Mouse (Mus musculus): ENCODE measurements around the gene Tef.

The Tef gene

DNA sequence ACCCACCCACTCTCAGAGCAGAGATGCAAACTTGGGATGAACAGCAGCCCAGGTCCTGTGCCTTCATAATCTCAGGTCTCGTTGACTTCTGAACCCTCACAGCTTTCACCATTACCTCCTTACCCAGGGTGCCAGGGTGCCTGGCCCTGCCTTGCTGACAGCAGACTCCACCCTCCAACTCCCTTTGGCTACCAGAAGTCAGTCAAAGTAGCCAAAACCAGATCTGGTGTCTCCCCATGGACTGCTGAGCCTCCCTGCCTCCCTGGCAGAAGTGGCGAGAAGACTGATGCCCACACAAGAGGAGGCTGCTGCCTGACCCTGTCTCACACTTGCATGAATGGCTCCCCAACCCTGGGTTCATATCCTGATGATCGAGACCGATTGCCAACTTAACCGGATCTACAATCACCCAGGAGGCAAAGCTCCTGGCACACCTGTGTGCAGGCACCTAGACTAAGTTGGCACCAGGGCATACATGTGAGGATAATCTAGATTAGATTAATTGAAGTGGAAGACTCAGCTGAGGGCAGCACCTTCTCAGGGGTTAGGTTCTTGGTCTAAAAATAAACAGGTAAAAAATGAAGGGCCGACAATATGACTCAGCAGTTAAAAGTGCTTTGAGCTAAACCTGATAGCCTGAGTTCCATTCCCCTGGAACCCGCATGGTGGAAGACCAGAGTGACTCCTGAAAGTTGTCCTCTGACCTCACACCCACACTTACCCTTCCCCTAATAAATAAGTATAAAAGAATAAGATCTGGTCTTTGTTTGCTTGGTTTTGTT, 26.4 kb downstream of the Tef start:
- in situ Hi-C loops (cut with MboI, MseI) = no loop called here

DNA sequence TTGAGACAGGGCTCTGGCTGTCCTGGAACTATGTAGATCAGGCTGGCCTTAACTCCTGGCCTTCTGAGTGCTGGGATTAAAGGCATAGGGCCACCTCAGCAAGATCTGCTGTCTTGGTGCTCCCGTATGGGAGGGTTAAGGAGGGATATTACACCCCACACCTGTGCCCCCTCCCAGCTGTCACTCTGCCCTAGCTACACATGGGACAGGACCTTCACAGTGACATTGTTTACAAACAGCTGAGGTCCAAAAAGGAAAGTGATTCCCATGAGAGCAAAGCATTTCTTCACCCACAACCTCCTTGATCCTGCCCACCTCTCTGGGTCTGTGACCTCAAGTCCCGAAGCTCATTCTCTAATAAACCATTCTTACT, 27.0 kb downstream of the Tef start:
- in situ Hi-C loops (cut with MboI, MseI) = no loop called here

DNA sequence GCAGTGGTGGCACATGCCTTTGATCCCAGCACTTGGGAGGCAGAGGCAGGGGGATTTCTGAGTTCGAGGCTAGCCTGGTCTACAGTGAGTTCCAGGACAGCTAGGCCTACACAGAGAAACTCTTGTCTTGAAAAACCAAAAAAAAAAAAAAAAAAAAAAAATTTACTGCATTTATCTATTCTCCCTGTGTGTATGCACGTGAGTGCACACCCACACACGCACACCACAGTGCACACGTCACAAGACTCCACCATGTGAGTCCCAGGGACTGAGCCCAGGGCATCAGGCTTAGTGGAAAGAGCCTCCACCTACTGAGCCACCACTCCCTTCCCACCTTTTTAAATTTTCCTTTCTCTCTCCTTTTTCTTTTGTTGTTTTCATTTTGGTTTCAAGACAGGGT, 28.3 kb downstream of the Tef start:
- in situ Hi-C loops (cut with MboI, MseI) = loop anchor here (5.0 kb wide), 1 partner anchor 77 kb away; no protein-coding TSS in a partner anchor

DNA sequence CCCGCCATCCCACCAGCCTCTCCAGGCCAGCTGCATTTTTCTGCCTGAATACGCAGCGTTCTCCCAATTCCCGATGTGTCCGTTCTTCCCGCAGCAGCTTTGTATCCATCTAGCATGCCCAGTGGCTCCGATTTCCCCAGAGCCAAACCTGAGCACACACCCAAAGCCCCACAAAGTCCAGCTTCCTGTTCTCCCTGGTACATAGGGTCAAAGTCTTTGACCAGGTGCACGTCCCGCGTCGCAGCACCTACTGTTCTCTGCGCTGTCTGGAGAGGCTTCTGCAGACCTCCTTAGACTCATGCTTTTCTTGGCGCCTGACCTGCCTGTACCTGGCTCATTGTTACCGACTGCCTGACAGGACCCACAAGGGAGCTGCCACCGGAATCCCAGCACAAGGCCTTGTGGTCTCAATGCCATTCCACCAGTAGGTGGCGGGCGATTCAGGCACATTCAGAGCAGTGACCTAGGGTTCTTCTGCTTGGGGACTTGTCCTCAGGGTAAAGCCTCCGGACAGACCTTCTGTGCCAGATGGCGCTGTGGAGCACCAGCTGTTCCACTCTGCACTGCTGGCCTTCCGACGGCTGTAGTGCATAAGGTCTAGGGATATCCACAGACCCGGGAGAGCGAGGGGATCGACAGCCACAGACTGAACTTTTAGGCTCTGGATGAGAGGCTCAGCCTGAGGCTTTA, 29.1 kb downstream of the Tef start:
- in situ Hi-C loops (cut with MboI, MseI) = loop anchor here (5.0 kb wide), 1 partner anchor 76 kb away; no protein-coding TSS in a partner anchor

DNA sequence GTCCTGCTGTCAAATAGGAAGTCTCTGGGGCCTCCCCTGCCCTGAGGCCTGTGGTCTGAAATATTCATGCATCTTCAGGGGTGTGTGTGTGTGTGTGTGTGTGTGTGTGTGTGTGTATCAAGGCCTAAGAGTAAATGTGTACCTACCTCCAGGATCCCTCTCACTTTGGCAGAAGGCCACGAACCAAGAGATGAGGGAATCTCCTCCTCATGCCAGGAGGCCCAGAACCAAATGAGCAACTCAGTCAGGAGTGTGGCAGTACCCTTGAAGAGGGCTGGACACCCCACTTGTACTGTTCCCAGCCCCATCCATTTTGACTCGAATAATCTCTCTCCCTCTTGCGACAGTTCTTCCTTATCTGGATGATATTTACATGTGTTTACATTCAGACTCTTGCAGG, 30.0 kb downstream of the Tef start:
- in situ Hi-C loops (cut with MboI, MseI) = loop anchor here (5.0 kb wide), 1 partner anchor 75 kb away; no protein-coding TSS in a partner anchor

DNA sequence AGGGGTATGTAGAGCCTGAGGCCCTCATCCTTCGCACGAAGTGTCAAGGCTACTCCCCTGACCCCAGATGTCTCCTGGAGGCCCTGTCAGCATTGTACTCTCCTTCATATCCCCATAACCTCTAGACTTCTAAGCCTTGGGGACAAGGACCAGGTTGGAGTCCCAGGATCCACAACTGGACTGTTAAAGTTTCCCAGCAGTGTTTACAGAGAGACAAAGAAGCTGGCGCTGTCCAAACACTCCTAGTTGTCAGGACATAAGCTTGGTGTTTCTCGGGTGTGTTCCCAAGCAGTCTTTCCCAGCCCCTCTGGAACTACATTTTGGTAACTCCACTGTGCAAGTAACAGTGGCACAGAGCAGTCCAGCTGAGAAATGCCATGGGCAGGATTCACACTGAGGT, 31.3 kb downstream of the Tef start:
- in situ Hi-C loops (cut with MboI, MseI) = loop anchor here (5.0 kb wide), 1 partner anchor 74 kb away; no protein-coding TSS in a partner anchor

DNA sequence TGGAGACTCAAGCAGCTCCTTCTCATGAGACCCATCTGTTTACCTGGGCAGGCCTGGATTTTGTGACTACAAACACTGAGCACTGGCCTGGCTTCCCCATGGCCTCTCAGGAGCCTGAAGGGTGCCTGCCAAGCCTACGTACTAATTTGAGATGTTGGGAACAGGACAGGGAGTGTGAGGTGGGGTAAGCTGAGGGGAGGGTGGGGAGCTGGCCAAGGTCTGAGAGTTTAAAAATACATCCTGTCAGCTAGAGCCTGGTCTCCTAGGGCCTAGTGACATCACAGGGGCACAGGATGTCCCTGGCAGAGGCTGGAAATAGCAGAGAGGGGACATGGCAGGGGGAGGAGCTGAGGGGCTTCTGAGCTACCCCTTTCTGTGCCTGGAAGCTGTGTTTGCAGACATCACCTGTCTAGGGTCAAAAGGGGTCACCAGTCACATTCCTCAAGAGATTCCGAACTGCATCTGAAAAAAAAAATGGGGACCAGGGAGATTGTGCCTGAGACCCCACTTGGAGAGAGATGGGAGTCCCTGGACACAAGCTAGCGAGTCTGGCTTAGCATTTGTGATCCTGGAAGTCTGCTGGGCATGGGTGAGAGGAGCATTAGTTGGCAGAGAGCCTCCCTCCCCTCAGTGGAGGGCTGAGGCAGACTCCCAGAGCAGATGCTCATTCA, 32.1 kb downstream of the Tef start:
- in situ Hi-C loops (cut with MboI, MseI) = loop anchor here (5.0 kb wide), 1 partner anchor 73 kb away; no protein-coding TSS in a partner anchor

DNA sequence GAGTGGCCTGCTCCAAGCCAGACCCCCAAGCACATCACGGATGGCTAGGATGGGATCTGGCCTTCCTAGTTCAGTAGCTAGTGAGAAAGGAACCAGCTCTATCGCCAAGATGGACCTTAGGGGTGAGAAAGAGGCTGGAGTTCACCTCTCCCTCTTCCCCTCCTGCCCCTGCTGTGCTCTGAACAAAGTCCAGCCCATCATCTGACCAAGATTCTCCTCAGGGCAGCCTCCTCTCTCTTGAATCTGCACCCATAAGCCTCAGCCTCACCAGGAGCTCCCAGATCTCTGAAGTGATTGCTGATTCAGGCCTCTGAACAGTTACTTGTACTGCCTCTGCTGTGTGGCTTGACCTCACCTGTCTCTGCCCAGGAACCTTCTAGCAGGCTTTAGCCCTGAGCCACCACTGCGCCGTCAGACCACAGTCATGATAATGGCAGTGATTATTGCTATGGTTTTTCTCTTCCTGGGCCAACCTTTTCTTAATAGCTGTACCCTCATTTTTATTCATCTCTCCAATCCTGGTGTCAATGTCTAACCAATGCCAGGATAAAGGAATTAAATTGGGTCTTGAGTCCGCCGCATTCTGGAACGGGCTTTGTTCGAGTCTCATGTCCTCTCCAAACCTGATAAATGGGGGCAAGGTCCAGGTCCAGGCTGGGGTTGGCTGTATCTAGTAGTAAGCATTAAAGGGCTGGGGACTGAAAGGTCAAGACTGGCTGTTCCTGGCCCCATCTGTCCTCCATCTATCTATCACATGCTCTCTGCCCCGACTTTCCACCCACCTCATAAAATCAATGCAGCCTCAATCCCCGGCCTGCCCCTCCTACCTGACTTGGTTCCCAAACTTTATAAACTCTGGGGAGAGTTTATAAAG, 33.0 kb downstream of the Tef start:
- in situ Hi-C loops (cut with MboI, MseI) = no loop called here

DNA sequence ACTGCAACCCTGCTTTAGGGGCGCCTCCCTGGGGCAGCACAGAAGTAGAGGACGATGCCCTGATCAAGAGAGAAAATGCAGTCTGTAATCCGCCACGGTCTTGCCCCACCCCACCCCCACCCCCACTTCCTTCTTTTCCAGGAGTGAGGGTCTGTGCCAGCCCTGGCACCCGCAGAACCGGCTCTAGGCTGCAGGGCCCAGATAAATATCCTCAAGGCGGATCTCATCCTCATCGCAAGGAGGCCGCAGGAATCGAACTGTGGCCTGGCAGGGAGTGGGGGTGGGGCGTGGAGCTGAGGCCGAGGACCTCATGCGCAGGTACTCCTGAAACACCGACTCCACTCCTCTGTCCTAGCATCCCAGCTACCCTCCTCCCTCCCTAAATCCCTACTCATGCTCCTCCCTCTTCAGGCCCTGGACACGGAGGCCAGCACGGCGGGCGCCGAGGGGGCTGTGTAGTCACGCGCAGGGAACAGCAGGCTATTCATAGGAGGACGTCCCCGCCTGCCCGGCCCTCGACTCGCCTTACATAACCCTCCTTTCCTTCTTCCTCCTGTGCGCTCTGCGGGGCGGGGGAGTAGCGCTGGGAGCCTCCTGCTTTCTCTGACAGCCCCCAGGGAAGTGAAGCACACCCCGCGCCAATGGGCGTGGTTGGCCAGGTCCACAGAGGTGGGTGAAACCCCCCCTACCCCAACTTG, 34.1 kb downstream of the Tef start:
- in situ Hi-C loops (cut with MboI, MseI) = no loop called here

DNA sequence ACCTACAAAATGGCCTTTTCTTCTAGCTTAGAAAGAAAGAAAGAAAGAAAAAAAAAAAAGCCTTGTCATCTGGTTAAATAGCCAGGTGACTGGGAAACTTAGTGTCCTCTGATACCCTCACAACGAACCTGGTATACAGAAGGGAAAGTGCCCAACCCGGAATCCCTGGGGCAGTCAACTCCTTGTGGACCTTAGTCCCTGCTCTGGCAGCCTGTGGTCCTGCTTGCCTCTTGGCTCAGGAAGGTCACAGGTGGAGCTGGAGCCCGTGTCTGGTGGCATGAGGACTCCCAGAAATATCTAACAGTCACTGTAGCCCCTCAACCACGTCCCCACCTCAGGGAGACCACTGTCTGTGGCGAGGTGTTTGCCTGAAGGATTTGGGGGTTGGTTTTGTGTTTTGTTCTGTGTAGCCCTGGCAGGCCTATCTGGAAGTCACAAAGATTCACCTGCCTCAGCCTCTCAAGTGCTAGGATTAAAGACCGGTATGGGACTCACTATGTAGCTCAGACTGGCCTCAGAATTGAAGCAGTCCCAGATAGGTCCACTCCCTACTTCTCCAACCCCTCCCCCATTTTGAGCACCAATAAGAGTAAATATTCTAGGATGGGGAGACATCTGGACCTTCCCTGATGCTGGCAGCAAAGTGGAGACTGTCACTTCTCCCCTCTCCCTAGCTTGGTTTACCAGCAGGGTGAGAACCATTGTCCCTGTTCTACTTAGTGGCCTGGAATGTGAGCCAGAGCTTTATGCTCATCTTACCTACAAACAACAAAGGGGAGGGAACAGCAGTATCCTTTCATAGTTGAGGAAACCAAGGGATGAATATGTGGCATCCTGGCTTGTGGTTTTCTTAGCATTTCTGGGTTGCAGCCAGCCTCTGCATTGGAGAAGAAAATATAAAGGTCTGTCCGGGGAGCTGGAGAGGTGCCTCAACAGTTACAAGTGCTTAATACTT, 35.0 kb downstream of the Tef start:
- in situ Hi-C loops (cut with MboI, MseI) = no loop called here

DNA sequence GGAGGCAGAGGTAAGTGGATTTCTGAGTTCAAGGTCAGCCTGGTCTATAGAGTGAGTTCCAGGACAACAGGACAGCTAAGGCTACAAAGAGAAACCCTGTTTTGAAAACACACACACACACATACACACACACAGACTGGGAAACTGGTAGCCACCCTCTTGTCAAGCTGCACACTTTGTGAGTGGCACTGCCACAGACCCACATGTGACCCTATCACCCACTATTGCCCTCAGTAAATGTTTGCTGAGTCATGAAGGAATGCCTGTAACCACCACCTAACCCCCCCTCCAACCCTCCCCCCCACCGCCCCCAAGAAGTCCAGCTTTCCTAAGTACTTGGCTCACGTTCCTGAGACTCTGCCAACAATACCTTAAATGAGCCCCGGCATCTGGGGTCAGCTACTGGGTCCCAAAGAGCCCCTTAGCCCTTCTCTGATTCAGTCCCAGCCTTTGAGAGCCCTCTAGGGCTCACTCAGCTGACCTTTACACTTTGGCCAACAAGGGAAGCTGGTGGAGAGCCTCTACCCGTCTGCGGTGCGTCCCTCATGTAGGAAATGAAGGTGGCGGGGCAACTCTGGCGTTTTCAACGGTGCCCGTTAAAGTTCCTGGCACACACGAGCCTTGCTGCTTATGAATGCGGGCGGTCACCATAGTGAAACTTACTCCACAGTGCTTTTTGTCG, 36.5 kb downstream of the Tef start:
- in situ Hi-C loops (cut with MboI, MseI) = no loop called here

DNA sequence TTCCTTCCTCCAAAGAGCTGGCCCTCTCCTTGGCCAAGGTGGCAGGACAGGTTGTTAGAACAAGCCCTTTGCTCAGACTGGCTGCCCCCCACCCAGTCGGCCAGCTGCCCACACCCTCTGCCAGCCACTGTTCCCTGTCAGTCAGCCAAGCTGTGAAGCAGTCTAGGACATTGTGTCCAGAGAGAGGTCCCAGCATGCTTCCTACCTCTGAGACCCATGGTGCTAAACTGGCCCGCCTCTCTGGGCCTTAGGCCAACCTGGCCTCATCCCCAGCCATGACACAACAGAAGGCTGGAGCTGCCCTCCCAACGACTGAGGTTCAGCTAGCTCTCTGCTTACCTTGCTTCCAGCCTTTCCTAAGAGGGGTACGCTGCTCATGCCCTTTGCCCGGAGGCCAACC, 37.4 kb downstream of the Tef start:
- in situ Hi-C loops (cut with MboI, MseI) = no loop called here

DNA sequence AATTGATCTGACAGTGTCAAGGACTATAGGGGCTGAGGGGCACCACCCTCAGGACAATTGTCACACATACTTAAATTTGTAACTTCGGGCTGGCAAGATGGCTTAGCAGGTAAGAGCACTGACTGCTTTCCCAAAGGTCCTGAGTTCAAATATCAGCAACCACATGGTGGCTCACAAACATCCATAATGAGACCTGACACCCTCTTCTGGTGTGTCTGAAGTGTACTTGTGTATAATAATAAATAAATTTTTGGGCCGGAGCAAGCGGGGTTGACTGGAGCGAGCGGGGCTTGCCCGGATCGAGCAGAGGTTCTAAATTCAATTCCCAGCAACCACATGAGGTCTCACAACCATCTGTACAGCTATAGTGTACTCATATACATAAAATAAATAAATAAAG, 38.1 kb downstream of the Tef start:
- in situ Hi-C loops (cut with MboI, MseI) = no loop called here

DNA sequence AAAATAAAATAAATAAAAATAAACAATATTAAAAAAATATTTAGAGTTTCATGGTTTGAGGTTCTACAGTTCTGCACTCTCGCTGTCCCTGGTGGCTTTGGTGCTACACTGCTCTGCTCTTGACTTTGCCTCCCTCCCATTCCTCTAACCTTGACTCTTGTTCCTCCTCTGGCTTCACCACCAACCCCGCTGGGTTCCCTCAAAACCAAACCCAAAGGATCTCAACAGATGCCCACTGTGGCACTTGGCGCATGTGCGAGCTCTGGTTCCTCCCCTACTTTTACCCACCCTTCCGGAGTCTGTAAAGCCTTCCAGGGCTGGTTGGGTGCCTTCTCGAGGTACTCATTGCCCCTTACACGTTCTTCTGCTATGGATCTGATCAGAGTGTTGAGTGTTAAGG, 40.1 kb downstream of the Tef start:
- in situ Hi-C loops (cut with MboI, MseI) = no loop called here

DNA sequence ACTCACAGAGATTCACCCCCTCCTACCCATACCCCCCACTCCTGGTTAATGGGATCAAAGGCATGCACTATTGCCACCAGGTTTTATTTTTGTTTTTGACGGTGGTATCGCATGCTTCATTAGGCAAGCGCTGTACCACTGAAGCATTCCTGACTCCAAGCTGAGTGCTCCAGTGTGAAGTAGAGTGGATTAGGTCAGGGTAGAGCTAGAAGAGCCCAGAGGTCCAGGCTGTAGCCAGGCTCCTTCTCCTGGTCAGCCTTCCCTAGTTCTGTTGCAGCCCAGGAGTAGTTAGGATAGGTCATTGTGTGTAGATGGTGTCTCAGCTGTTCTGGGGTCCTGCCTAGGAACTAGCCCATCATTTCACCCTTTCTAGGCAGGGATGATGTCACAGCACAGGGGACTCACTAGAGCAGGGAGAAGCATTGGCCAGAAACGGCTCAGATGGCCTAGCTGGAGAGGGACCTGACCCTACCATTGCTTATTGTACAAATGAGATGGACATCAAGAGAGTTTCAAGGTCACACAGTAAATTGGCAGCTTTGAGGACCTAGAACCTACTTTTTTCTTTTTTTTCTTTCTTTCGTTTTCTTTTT, 42.9 kb downstream of the Tef start:
- in situ Hi-C loops (cut with MboI, MseI) = no loop called here

DNA sequence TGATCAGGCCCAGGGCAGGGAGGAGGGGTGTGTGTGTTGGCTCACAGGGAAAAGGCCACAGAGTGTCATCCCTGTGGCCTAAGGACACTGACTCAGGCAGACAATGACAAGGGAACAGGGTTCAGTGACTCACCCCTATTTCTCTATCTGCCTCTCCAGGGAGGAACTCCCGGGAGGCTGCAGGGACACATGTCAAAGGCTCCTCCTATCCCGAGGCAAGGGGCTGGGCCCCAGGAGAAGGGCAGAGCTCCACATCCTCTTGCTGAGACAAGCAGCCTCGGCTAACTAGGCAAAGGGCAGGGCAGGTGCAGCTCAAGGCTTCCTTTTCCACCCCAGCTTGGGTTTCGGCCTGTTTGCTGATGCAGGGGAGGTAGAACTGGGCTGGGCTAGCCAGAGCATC, 43.5 kb downstream of the Tef start:
- in situ Hi-C loops (cut with MboI, MseI) = no loop called here

DNA sequence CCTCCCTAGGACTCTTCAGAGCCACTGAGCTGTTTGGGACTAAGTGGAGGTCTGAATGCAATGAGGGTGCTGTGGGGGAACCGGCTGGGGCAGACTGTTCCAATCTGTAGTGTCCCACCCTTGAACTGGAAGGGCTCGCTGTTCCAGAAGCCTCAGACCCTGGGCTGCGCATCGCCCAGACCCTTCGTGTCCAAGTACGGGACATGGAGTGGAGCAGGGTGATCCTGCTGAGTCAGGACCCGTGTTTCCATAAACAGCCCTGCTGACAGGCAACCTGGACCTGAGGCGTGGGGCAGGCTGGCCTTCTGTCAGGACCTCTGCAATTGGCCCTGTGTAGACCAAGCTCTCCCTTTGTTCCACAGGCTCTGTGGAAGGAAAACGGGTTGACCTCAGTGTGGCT, 44.5 kb downstream of the Tef start:
- in situ Hi-C loops (cut with MboI, MseI) = no loop called here

DNA sequence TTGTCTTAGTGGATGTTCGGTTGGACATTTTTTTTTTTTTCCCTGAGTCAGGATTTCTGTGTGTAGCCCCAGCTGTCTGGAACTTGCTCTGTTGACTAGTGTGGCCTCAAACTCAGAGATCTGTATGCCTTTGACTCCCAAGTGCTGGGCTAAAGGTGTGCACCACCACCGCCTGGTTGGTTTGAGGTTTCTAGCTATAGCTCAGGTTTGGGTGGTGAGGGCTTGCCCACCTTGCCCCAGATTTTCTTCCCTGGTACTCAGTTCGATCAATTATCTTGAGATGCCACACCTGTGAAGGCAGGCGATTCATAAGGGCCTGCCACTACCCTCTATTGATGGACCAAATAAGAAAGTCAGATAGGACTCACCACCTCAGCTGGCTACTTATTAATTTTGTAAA, 44.9 kb downstream of the Tef start:
- in situ Hi-C loops (cut with MboI, MseI) = no loop called here

DNA sequence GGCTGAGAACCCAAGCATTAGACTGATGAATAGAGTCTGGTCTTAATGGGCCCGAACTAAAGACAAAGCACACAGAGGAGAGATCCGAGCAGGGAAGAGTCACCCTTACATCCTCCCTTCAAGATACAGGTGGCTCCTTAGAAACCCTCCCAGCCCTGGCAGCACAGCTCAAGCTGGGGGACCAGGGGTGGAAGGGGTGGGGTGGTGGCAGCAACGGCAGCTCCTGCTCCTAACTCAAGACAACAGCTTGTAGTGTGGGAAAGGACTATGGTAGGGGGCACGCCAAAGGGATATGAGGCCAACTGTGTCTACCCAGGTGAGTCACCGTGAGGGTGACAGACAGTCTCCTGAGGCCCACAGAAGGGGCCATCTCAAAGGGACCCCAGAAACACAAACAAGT, 45.6 kb downstream of the Tef start:
- in situ Hi-C loops (cut with MboI, MseI) = no loop called here
